Comparison of ENCODE assay signal across 8 mouse cellular contexts in genomic region chr11:22560503-22561328, GRCm38 (mm10). TPM values are rescaled to one million over a fixed set of nuclear protein-coding genes. Genes with fewer than 3 reads are reported as not detected.
DNase-seq lines count a peak whose midpoint lies in the region; ATAC-seq and TF ChIP-seq lines count a peak whose summit lies in the region.

No protein-coding gene starts in this region.

- no peak overlapping the region for H3K4me2 ChIP-seq in intestine, embryonic 14.5 days (ENCODE audit: low read length)
- H3K4me2 ChIP-seq in intestine, postnatal 0 days (replicated peaks; ENCODE audit: low read depth): no peak overlapping the region
- H3K4me2 ChIP-seq in forebrain, embryonic 15.5 days (replicated peaks): peak overlapping the region; percentile 15; the same call in 1 of the 2 replicates

- peak; percentile 68; the same call in 1 of the 2 replicates for ATAC-seq in intestine, embryonic 14.5 days (replicated peaks; ENCODE audit: low FRiP score, low TSS enrichment, low read depth)
- ATAC-seq in intestine, postnatal 0 days: no peak
- peak; percentile 94 for ATAC-seq in forebrain, embryonic 15.5 days (replicated peaks)

- H3K27ac ChIP-seq in intestine, embryonic 14.5 days (ENCODE audit: low read depth): peak overlapping the region; percentile 29; the same call in 1 of the 2 replicates
- H3K27ac ChIP-seq in intestine, postnatal 0 days (ENCODE audit: low read depth, low read length): no peak overlapping the region
- peak overlapping the region; percentile 74 for H3K27ac ChIP-seq in forebrain, embryonic 15.5 days (replicated peaks)

- H3K4me1 ChIP-seq in intestine, embryonic 14.5 days (replicated peaks; ENCODE audit: control insufficient read depth, insufficient read depth, low read length): peaks cover 6% of the 10 kb centered on the region; the same call in 1 of the 2 replicates
- no peaks in the 10 kb centered on the region for H3K4me1 ChIP-seq in intestine, postnatal 0 days (replicated peaks; ENCODE audit: control insufficient read depth, insufficient read depth, low read length)
- H3K4me1 ChIP-seq in forebrain, embryonic 15.5 days: peaks cover 14% of the 10 kb centered on the region

- H3K9ac ChIP-seq in intestine, embryonic 14.5 days (ENCODE audit: low read length): no peak overlapping the region; the same call in 1 of the 2 replicates
- no peak overlapping the region for H3K9ac ChIP-seq in intestine, postnatal 0 days (ENCODE audit: low read depth, low read length)
- 0 out of 2 replicates have a peak overlapping the region, but pooled peaks have one; percentile 24 for H3K9ac ChIP-seq in forebrain, embryonic 15.5 days (replicated peaks)

- WGBS in intestine, embryonic 14.5 days: 28% methylated on average over 6 of the region's 6 CpGs
- 35% methylated on average over 6 of the region's 6 CpGs for WGBS in intestine, postnatal 0 days
- WGBS in forebrain, embryonic 15.5 days: 8% methylated on average over 6 of the region's 6 CpGs

- no peak overlapping the region for H3K4me3 ChIP-seq in intestine, embryonic 14.5 days (ENCODE audit: low read depth, low read length)
- no peak overlapping the region for H3K4me3 ChIP-seq in intestine, postnatal 0 days (ENCODE audit: low read depth, low read length)
- H3K4me3 ChIP-seq in forebrain, embryonic 15.5 days: no peak overlapping the region

- DNase-seq in intestine, embryonic 14.5 days (ENCODE audit: low spot score): peak; percentile 67
- peak; percentile 65 to 69 for DNase-seq in heart, postnatal 10 days
- peak; percentile 73 to 87 for DNase-seq in kidney, postnatal 4 days
- DNase-seq in lung, postnatal 10 days: peak; percentile 75
- DNase-seq in right cerebral cortex, postnatal 36 days (ENCODE audit: low spot score in 2 of 2): peak; percentile 87
- no peak for DNase-seq in adipocyte (ENCODE audit: low spot score)

- intact Hi-C loops in heart, postnatal 10 days (cut with DNase I): loop anchor here (1.0 kb wide), 1 partner anchor 28 kb away; no protein-coding TSS in a partner anchor

- H3K9me3 ChIP-seq in intestine, embryonic 14.5 days (ENCODE audit: control insufficient read depth, low read length): no peaks in the 10 kb centered on the region
- H3K9me3 ChIP-seq in intestine, postnatal 0 days (ENCODE audit: control insufficient read depth): no peaks in the 10 kb centered on the region
- H3K9me3 ChIP-seq in forebrain, embryonic 15.5 days: no peaks in the 10 kb centered on the region

- H3K27me3 ChIP-seq in intestine, embryonic 14.5 days (replicated peaks; ENCODE audit: control insufficient read depth, insufficient read depth, low read length): no peaks in the 10 kb centered on the region
- H3K27me3 ChIP-seq in intestine, postnatal 0 days (replicated peaks; ENCODE audit: control insufficient read depth, insufficient read depth, low read length): no peaks in the 10 kb centered on the region
- H3K27me3 ChIP-seq in forebrain, embryonic 15.5 days: no peaks in the 10 kb centered on the region

- H3K36me3 ChIP-seq in intestine, embryonic 14.5 days (ENCODE audit: control insufficient read depth, insufficient read depth, low read length): no peaks in the 10 kb centered on the region
- no peaks in the 10 kb centered on the region for H3K36me3 ChIP-seq in intestine, postnatal 0 days (ENCODE audit: control insufficient read depth, insufficient read depth)
- no peaks in the 10 kb centered on the region for H3K36me3 ChIP-seq in forebrain, embryonic 15.5 days

- no peak for TF ChIP-seq CTCF in intestine, postnatal 0 days (IDR thresholded peaks at IDR 0.05; ENCODE audit: low read depth)

RNA-seq across cellular contexts. Expression of gene Tmem17, which starts 48.8 kb away (rescaled TPM):
- polyA plus RNA-seq in intestine, embryonic 14.5 days (2014; fragmentation: Nextera tagmentation; extraction: Ambion mirVana): 11.7 and 12.0 TPM in 2 replicates
- 6.1 and 6.5 TPM in 2 replicates for polyA plus RNA-seq in intestine, postnatal 0 days (2015; fragmentation: Nextera tagmentation; extraction: Ambion mirVana)
- 17.8 and 18.5 TPM in 2 replicates for polyA plus RNA-seq in forebrain, embryonic 15.5 days (2015; fragmentation: Nextera tagmentation; extraction: Ambion mirVana)
- 1 to 10 TPM; 2.1 to 3.7 TPM for total RNA-seq in heart, postnatal 10 days (2021)
